8 mouse cellular contexts compared by ENCODE assay signal in the genomic region with DNA sequence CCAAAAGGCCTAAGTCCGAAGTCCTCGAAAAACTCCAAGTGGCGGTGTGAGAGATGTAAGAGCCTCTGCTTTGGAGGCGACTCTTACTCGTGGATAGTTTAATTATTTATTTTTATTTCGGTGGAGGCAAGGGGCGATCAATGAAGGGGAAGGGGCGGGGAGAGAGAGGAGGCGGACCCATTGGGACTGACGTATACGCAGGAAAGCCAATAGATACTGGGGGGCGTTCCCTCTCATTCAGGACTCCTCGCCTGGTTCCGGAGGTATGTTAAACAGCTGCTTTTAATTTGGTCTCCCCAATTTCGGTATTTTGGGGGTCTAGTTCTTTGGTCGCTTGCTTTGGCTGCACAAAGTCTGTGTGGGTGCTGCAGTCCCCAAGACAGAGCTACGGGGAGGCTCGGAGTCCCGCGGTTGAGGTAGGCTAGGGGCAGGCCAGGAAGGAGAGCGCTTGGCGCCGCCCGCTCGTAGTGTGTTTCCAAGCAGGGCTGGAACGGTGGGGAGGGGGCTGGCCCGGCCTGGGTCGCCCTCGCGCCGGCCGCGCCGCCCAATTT. TPM values are rescaled to one million over a fixed set of nuclear protein-coding genes. Genes with fewer than 3 reads are reported as not detected.
DNase-seq lines count a peak whose midpoint lies in the region; ATAC-seq and TF ChIP-seq lines count a peak whose summit lies in the region.

A gene (plus strand): TSS at position 240 of the 551 bp plus-strand sequence.

- under 1% methylated on average over 34 of the region's 34 CpGs for WGBS in forebrain, embryonic 12.5 days
- under 1% methylated on average over 34 of the region's 34 CpGs for WGBS in liver, embryonic 15.5 days (ENCODE audit: insufficient replicate concordance)
- WGBS in neural tube, embryonic 11.5 days: 0% methylated on average over 34 of the region's 34 CpGs
- under 1% methylated on average over 34 of the region's 34 CpGs for WGBS in stomach, postnatal 0 days

- peak within 1 kb of the TSS; percentile 60 for H3K9ac ChIP-seq in CH12.LX (ENCODE audit: insufficient read depth, low read depth)
- peak within 1 kb of the TSS; percentile 81 for H3K9ac ChIP-seq in forebrain, embryonic 12.5 days
- peak within 1 kb of the TSS; percentile 85 for H3K9ac ChIP-seq in liver, embryonic 15.5 days
- H3K9ac ChIP-seq in neural tube, embryonic 11.5 days (ENCODE audit: low read length): peak within 1 kb of the TSS; percentile 72
- peak within 1 kb of the TSS; percentile 72 for H3K9ac ChIP-seq in stomach, postnatal 0 days (ENCODE audit: low read length)

- no peak for ATAC-seq in forebrain, embryonic 12.5 days (ENCODE audit: low FRiP score)
- no peak for ATAC-seq in liver, embryonic 15.5 days (ENCODE audit: insufficient read depth)
- ATAC-seq in neural tube, embryonic 11.5 days (ENCODE audit: insufficient read depth, low FRiP score, low TSS enrichment): no peak
- no peak for ATAC-seq in stomach, postnatal 0 days (ENCODE audit: low FRiP score, low TSS enrichment)

- H3K4me3 ChIP-seq in CH12.LX (replicated peaks in 1 of 3; ENCODE audit: low read depth in 2 of 3, low read length in 2 of 3, poor library complexity in 1 of 3): peak within 1 kb of the TSS; percentile 67 to 85 (median 80)
- H3K4me3 ChIP-seq in forebrain, embryonic 12.5 days (replicated peaks): peak within 1 kb of the TSS; percentile 95
- peak within 1 kb of the TSS; percentile 92 for H3K4me3 ChIP-seq in liver, embryonic 15.5 days (replicated peaks)
- peak within 1 kb of the TSS; percentile 74 for H3K4me3 ChIP-seq in neural tube, embryonic 11.5 days (ENCODE audit: low read depth, low read length)
- peak within 1 kb of the TSS; percentile 77 for H3K4me3 ChIP-seq in stomach, postnatal 0 days (ENCODE audit: low read depth, low read length)

- TF ChIP-seq EP300 in CH12.LX (IDR thresholded peaks at IDR 0.05; ENCODE audit: low read length): no peak
- TF ChIP-seq EP300 in stomach, postnatal 0 days (optimal IDR thresholded peaks at IDR 0.05): no peak

- H3K79me2 ChIP-seq in CH12.LX (replicated peaks; ENCODE audit: control insufficient read depth, extremely low read depth, insufficient read depth, poor library complexity, severe bottlenecking): 0 out of 2 replicates have a peak, but pooled peaks cover 2% of the 10 kb centered on the region

- in situ Hi-C loops in CH12.LX (cut with MboI; ENCODE audit: low pct_ligation_motif_present, low pct_unique_long_range_greater_than_20kb, low sequenced_read_pairs): no loop called here

- TF ChIP-seq CTCF in CH12.LX (conservative IDR thresholded peaks at IDR 0.05 in 1 of 2, IDR thresholded peaks at IDR 0.05 in 1 of 2; ENCODE audit: low read depth in 2 of 2, low read length in 2 of 2): no peak
- TF ChIP-seq CTCF in stomach, postnatal 0 days (IDR thresholded peaks at IDR 0.05; ENCODE audit: low read depth): no peak

- H3K4me2 ChIP-seq in CH12.LX (ENCODE audit: insufficient read depth, low read depth, poor library complexity, severe bottlenecking): peak within 1 kb of the TSS; percentile 88
- H3K4me2 ChIP-seq in forebrain, embryonic 12.5 days: peak within 1 kb of the TSS; percentile 77
- H3K4me2 ChIP-seq in liver, embryonic 15.5 days: peak within 1 kb of the TSS; percentile 96
- H3K4me2 ChIP-seq in neural tube, embryonic 11.5 days (ENCODE audit: low read depth): peak within 1 kb of the TSS; percentile 88
- H3K4me2 ChIP-seq in stomach, postnatal 0 days (replicated peaks; ENCODE audit: low read depth): peak within 1 kb of the TSS; percentile 91

- H3K9me3 ChIP-seq in CH12.LX (replicated peaks; ENCODE audit: low read length): no peaks in the 10 kb centered on the region
- H3K9me3 ChIP-seq in forebrain, embryonic 12.5 days: no peaks in the 10 kb centered on the region
- H3K9me3 ChIP-seq in liver, embryonic 15.5 days (replicated peaks): no peaks in the 10 kb centered on the region
- no peaks in the 10 kb centered on the region for H3K9me3 ChIP-seq in neural tube, embryonic 11.5 days (ENCODE audit: control insufficient read depth, low read length)
- no peaks in the 10 kb centered on the region for H3K9me3 ChIP-seq in stomach, postnatal 0 days (ENCODE audit: control insufficient read depth, low read length)

- peaks cover 0 to 10% of the 10 kb centered on the region in 2 experiments; a peak in 2 of 4 replicates for H3K4me1 ChIP-seq in CH12.LX (ENCODE audit: control insufficient read depth in 1 of 2, insufficient read depth in 2 of 2)
- peaks cover 23% of the 10 kb centered on the region for H3K4me1 ChIP-seq in forebrain, embryonic 12.5 days
- peaks cover 45% of the 10 kb centered on the region for H3K4me1 ChIP-seq in liver, embryonic 15.5 days (replicated peaks)
- H3K4me1 ChIP-seq in neural tube, embryonic 11.5 days (ENCODE audit: control insufficient read depth, insufficient read depth, low read length): peaks cover 17% of the 10 kb centered on the region
- H3K4me1 ChIP-seq in stomach, postnatal 0 days (replicated peaks; ENCODE audit: control insufficient read depth, insufficient read depth): peaks cover 2% of the 10 kb centered on the region; the same call in 1 of the 2 replicates

- dilution Hi-C loops in CH12.LX (cut with MboI; ENCODE audit: extremely low pct_ligation_motif_present, extremely low pct_unique_long_range_greater_than_20kb, low sequenced_read_pairs): no loop called here

- intact Hi-C loops in heart, postnatal 10 days (cut with DNase I): loop anchor here (5.0 kb wide), 2 partner anchors 75 to 145 kb away; a partner anchor contains a TSS

- peaks cover 0 to 6% of the 10 kb centered on the region in 2 experiments for H3K36me3 ChIP-seq in CH12.LX (replicated peaks in 1 of 2; ENCODE audit: control insufficient read depth in 1 of 2, insufficient read depth in 1 of 2, low read length in 1 of 2)
- no peaks in the 10 kb centered on the region for H3K36me3 ChIP-seq in forebrain, embryonic 12.5 days (replicated peaks)
- no peaks in the 10 kb centered on the region for H3K36me3 ChIP-seq in liver, embryonic 15.5 days (replicated peaks)
- no peaks in the 10 kb centered on the region for H3K36me3 ChIP-seq in neural tube, embryonic 11.5 days (ENCODE audit: control insufficient read depth, insufficient read depth, low read length)
- no peaks in the 10 kb centered on the region for H3K36me3 ChIP-seq in stomach, postnatal 0 days (ENCODE audit: control insufficient read depth, insufficient read depth, low read length)

- H3K27ac ChIP-seq in CH12.LX (ENCODE audit: insufficient read depth, low read depth): peak within 1 kb of the TSS; percentile 96
- peak within 1 kb of the TSS; percentile 99 for H3K27ac ChIP-seq in forebrain, embryonic 12.5 days
- H3K27ac ChIP-seq in liver, embryonic 15.5 days (replicated peaks): peak within 1 kb of the TSS; percentile 99
- H3K27ac ChIP-seq in neural tube, embryonic 11.5 days (ENCODE audit: low read depth, low read length): peak within 1 kb of the TSS; percentile 93
- peak within 1 kb of the TSS; percentile 99 for H3K27ac ChIP-seq in stomach, postnatal 0 days (replicated peaks)

- DNase-seq in CH12.LX (ENCODE audit: extremely low read depth): peak; percentile 81
- peak; percentile 69 for DNase-seq in c-Kit-negative CD71-positive TER-119-positive erythroid progenitor cells, embryonic 14.5 days (ENCODE audit: low read depth, low spot score)
- peak; percentile 84 for DNase-seq in heart, postnatal 10 days
- DNase-seq in kidney, postnatal 4 days: peak; percentile 75 to 83
- peak; percentile 84 for DNase-seq in neural tube, embryonic 11.5 days (ENCODE audit: low spot score)
- DNase-seq in stomach, postnatal 0 days (ENCODE audit: low spot score): peak; percentile 82

- H3K27me3 ChIP-seq in CH12.LX (replicated peaks): no peaks in the 10 kb centered on the region
- H3K27me3 ChIP-seq in forebrain, embryonic 12.5 days: no peaks in the 10 kb centered on the region
- no peaks in the 10 kb centered on the region for H3K27me3 ChIP-seq in liver, embryonic 15.5 days
- H3K27me3 ChIP-seq in neural tube, embryonic 11.5 days (ENCODE audit: control insufficient read depth, insufficient read depth, low read length): no peaks in the 10 kb centered on the region
- no peaks in the 10 kb centered on the region for H3K27me3 ChIP-seq in stomach, postnatal 0 days (ENCODE audit: control insufficient read depth, insufficient read depth, low read length)

- no peak for TF ChIP-seq RAD21 in CH12.LX (IDR thresholded peaks at IDR 0.05; ENCODE audit: low read depth, low read length)

- TF ChIP-seq POLR2A in CH12.LX (IDR thresholded peaks at IDR 0.05; ENCODE audit: low read depth, low read length): peak; percentile 61

TF ChIP-seq in CH12.LX, 34 proteins besides CTCF, POLR2A, EP300 and RAD21:
- peak; percentile 12; the same call in 1 of the 2 replicates for TF ChIP-seq HCFC1 (IDR thresholded peaks at IDR 0.05; ENCODE audit: low read depth, low read length)
- 0 out of 2 replicates have a peak, but pooled peaks have one; percentile 23 for TF ChIP-seq MAX (IDR thresholded peaks at IDR 0.05; ENCODE audit: low read length)
- TF ChIP-seq ELF1 (IDR thresholded peaks at IDR 0.05; ENCODE audit: low read depth, low read length): peak; percentile 47; the same call in 1 of the 2 replicates
- no peak for TF ChIP-seq MYC (IDR thresholded peaks at IDR 0.05; ENCODE audit: low read depth, low read length)
- TF ChIP-seq NELFE (IDR thresholded peaks at IDR 0.05; ENCODE audit: low read depth, low read length): peak; percentile 36; the same call in 1 of the 2 replicates
- TF ChIP-seq RCOR1 (conservative IDR thresholded peaks at IDR 0.05; ENCODE audit: low read depth, low read length): no peak
- TF ChIP-seq MAFK (IDR thresholded peaks at IDR 0.05; ENCODE audit: insufficient replicate concordance, low read length): no peak

RNA-seq across cellular contexts. Expression of the gene that starts here (rescaled TPM):
- total RNA-seq in CH12.LX (2012; rRNA removed): 26.4 and 28.7 TPM in 2 replicates
- 17.7 and 23.0 TPM in 2 replicates for total RNA-seq in CH12.LX (2014; rRNA removed)
- 32.1 and 32.4 TPM in 2 replicates for polyA plus RNA-seq in CH12.LX (2012; ENCODE audit: insufficient read length, low read depth)
- polyA plus RNA-seq in forebrain, embryonic 12.5 days (2016; fragmentation: Nextera tagmentation; extraction: Ambion mirVana): 42.1 and 52.7 TPM in 2 replicates
- 10 to 100 TPM; 33.6 to 46.7 TPM for total RNA-seq in heart, postnatal 10 days (2021)
- 13.3 and 14.1 TPM in 2 replicates for polyA plus RNA-seq in liver, embryonic 15.5 days (2015; fragmentation: Nextera tagmentation; extraction: Ambion mirVana)
- 55.3 and 57.1 TPM in 2 replicates for polyA plus RNA-seq in neural tube, embryonic 11.5 days (2014; fragmentation: Nextera tagmentation; extraction: Ambion mirVana)
- 10.4 and 10.6 TPM in 2 replicates for polyA plus RNA-seq in stomach, postnatal 0 days (2015; fragmentation: Nextera tagmentation; extraction: Ambion mirVana)
